Mouse (Mus musculus) liver, embryonic 11.5 days (tissue): Measurements from ENCODE around the gene Gm13289. TPM values are rescaled to one million over a fixed set of nuclear protein-coding genes. Genes with fewer than 3 reads are reported as not detected.

ENCODE experiments used
- polyA plus RNA-seq: library from polyadenylated mRNA; unstranded; fragments of >200 nt; fragmentation: Nextera tagmentation; extraction: Ambion mirVana; gene quantifications from 2 replicates; pipeline ENCODE4 v1.2.1, GENCODE M21; 2014

Gm13289 gene
- polyA plus RNA-seq, 1 experiment from 2014 or later = not detected

Other genes with a start within 250 kb of the Gm13289 start
- gene Ifna15, start 218.7 kb upstream of the Gm13289 start, polyA plus RNA-seq = not detected in 2 replicates
- gene Ifna14, start 205.1 kb upstream of the Gm13289 start, polyA plus RNA-seq = not detected in 2 replicates
- gene Ifna9, start 184.5 kb upstream of the Gm13289 start, polyA plus RNA-seq = not detected in 2 replicates
- gene Ifna12, start 173.5 kb upstream of the Gm13289 start, polyA plus RNA-seq = not detected in 2 replicates
- gene C87499, start 142.5 kb upstream of the Gm13289 start, polyA plus RNA-seq = not detected in 2 replicates
- not detected in 2 replicates for gene Ifna13, start 132.5 kb upstream of the Gm13289 start, polyA plus RNA-seq
- not detected in 2 replicates for gene Ifna16, start 100.0 kb upstream of the Gm13289 start, polyA plus RNA-seq
- gene Ifna2, start 93.0 kb upstream of the Gm13289 start, polyA plus RNA-seq = not detected in 2 replicates
- not detected in 2 replicates for gene Ifnab, start 85.6 kb upstream of the Gm13289 start, polyA plus RNA-seq
- gene Gm26566, start 55.1 kb upstream of the Gm13289 start, polyA plus RNA-seq = 0.85 and 0.96 TPM in 2 replicates
- 65.1 and 72.9 TPM in 2 replicates for gene Klhl9, start 54.5 kb upstream of the Gm13289 start, polyA plus RNA-seq
- gene Gm13271, start 22.1 kb upstream of the Gm13289 start, polyA plus RNA-seq = not detected in 2 replicates
- not detected in 2 replicates for gene Gm13283, start 16.8 kb upstream of the Gm13289 start, polyA plus RNA-seq
- gene Gm13290, start 3.1 kb upstream of the Gm13289 start, polyA plus RNA-seq = not detected in 2 replicates
- not detected in 2 replicates for gene Gm13272, start 2.9 kb downstream of the Gm13289 start, polyA plus RNA-seq
- gene Ifnz, start 5.2 kb downstream of the Gm13289 start, polyA plus RNA-seq = not detected in 2 replicates
- gene Gm13276, start 8.8 kb downstream of the Gm13289 start, polyA plus RNA-seq = not detected in 2 replicates
- gene Gm13277, start 11.7 kb downstream of the Gm13289 start, polyA plus RNA-seq = not detected in 2 replicates
- not detected in 2 replicates for gene Gm13278, start 14.6 kb downstream of the Gm13289 start, polyA plus RNA-seq
- not detected in 2 replicates for gene Gm13275, start 17.6 kb downstream of the Gm13289 start, polyA plus RNA-seq
- not detected in 2 replicates for gene Gm13279, start 20.5 kb downstream of the Gm13289 start, polyA plus RNA-seq
- gene Gm13285, start 22.7 kb downstream of the Gm13289 start, polyA plus RNA-seq = 0.26 and 0.66 TPM in 2 replicates
- not detected in 2 replicates for gene Gm13287, start 26.3 kb downstream of the Gm13289 start, polyA plus RNA-seq
- not detected in 2 replicates for gene Gm13288, start 28.6 kb downstream of the Gm13289 start, polyA plus RNA-seq
- gene Ifna7, start 39.3 kb downstream of the Gm13289 start, polyA plus RNA-seq = not detected in 2 replicates
- not detected in 2 replicates for gene Ifna11, start 43.0 kb downstream of the Gm13289 start, polyA plus RNA-seq
- gene Ifna6, start 50.5 kb downstream of the Gm13289 start, polyA plus RNA-seq = not detected in 2 replicates
- gene Ifna5, start 58.6 kb downstream of the Gm13289 start, polyA plus RNA-seq = not detected in 2 replicates
- gene Ifna4, start 64.9 kb downstream of the Gm13289 start, polyA plus RNA-seq = not detected in 2 replicates
- not detected in 2 replicates for gene Ifna1, start 73.2 kb downstream of the Gm13289 start, polyA plus RNA-seq
- gene Ifne, start 103.3 kb downstream of the Gm13289 start, polyA plus RNA-seq = not detected in 2 replicates